Mouse (Mus musculus): Measurements from ENCODE around the gene Myod1.

DNA sequence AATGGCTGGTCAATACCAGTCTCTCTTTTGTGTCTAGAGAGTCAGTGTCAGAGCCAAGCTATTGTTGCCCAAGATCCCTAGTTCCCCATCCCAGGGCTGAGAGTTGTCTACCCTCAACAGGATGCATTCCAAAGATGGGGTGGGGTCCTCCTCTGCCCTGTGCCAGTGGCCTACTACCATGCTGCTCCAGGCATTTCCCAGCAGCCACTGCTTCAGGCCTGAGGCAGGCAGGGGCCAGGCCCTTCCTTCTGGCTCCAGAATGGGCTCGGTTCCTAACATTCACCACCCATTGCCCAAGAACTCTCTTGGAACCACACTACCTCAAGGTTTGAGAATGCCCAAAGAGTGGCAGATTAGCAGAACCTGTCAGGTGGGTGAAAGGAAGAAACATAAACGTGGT lies 23.5 kb upstream of the Myod1 start:
- no peak for TF ChIP-seq POLR2A (IDR thresholded peaks at IDR 0.05; ENCODE audit: control insufficient read depth, extremely low read depth, insufficient read depth, low read length, poor library complexity)
- no peak for TF ChIP-seq CTCF (IDR thresholded peaks at IDR 0.05; ENCODE audit: borderline replicate concordance, control insufficient read depth, extremely low read depth, insufficient read depth, low read length, poor library complexity)
